Mouse (Mus musculus) midbrain, embryonic 15.5 days (tissue): ENCODE data around the gene Fbxo10. TPM values are rescaled to one million over a fixed set of nuclear protein-coding genes. Genes with fewer than 3 reads are reported as not detected.
"Not testable (repeated sequence)": the region's sequence is repeated elsewhere in the genome, so short reads cannot be mapped to it uniquely, and the experiment has no call there.

Experiments
- ATAC-seq: fragments of 200-750 bp; cut with Nextera tagmentation; replicated peaks from 2 replicates; pipeline ENCODE4 v1.8.0; 2017; ENCODE audit warnings: moderate TSS enrichment
- H3K27ac ChIP-seq: fragments of 300-500 bp; sonication (generic); 2 replicates; pipeline ENCODE4 v1.5.1; 2015; ENCODE audit warnings: mild to moderate bottlenecking, inconsistent platforms
- H3K27me3 ChIP-seq: fragments of 300-500 bp; sonication (generic); replicated peaks from 2 replicates; pipeline ENCODE4 v1.6.1; 2015; ENCODE audit warnings: inconsistent platforms
- H3K36me3 ChIP-seq: fragments of 300-500 bp; sonication (generic); replicated peaks from 2 replicates; pipeline ENCODE4 v1.6.1; 2015; ENCODE audit warnings: inconsistent platforms
- H3K4me1 ChIP-seq: fragments of 300-500 bp; sonication (generic); 2 replicates; pipeline ENCODE4 v1.6.1; 2015; ENCODE audit warnings: inconsistent platforms
- H3K4me2 ChIP-seq: fragments of 300-500 bp; sonication (generic); 2 replicates; pipeline ENCODE4 v1.6.1; 2015; ENCODE audit warnings: inconsistent platforms, mild to moderate bottlenecking, moderate library complexity
- H3K4me3 ChIP-seq: fragments of 300-500 bp; sonication (generic); 2 replicates; pipeline ENCODE4 v1.5.1; 2015; ENCODE audit warnings: mild to moderate bottlenecking, inconsistent platforms
- H3K9ac ChIP-seq: fragments of 300-500 bp; sonication (generic); 2 replicates; pipeline ENCODE4 v1.6.1; 2015; ENCODE audit warnings: mild to moderate bottlenecking, inconsistent platforms
- H3K9me3 ChIP-seq: fragments of 300-500 bp; sonication (generic); 2 replicates; pipeline ENCODE4 v1.6.1; 2016; ENCODE audit warnings: inconsistent platforms
- WGBS: fragments of 180-500 bp; shearing (Covaris S2); methylation state at CpG from one replicate; pipeline ENCODE4 v1.1.7; 2015; ENCODE audit warnings: mixed read lengths; 5-methylcytosine and 5-hydroxymethylcytosine counted together
- polyA plus RNA-seq: library from polyadenylated mRNA; unstranded; fragments of >200 nt; fragmentation: Nextera tagmentation; extraction: Ambion mirVana; gene quantifications from 2 replicates; pipeline ENCODE4 v1.2.1, GENCODE M21; 2015

Fbxo10 gene
- polyA plus RNA-seq, 1 experiment from 2014 or later, result 21.9 TPM

GRCm38 (mm10) chr4:45040795-45041194, 43.6 kb downstream of the Fbxo10 start:
- Histone ChIP-seq H3K4me1 (no peaks in the 10 kb centered on the region), H3K36me3 (peaks cover 31% of the 10 kb centered on the region), H3K4me2 (no peak overlapping the region), H3K4me3 (no peak overlapping the region), H3K27me3 (no peaks in the 10 kb centered on the region), H3K9me3 (no peaks in the 10 kb centered on the region), H3K27ac (no peak overlapping the region), H3K9ac (no peak overlapping the region)
- 81% methylated on average over 7 of the region's 7 CpGs for WGBS
- no peak for ATAC-seq

DNA sequence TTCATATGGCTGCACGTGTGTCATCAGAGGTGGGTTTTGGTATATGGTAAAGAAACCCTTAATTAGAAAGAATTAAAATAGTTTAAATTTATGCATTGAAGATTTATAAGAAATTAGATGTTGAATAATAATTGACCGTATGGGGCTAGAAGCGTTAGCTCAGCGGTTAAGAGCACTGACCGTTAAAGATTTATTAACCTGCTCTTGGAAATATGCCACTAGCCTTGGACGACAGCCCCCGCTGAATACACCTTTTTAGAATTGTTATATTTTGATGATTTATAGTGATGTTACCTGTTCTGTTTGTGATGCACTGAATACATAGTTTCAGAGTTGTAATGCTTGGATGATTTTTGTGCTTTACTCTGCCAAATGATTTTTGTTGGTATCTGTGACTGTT, 44.9 kb downstream of the Fbxo10 start:
- H3K9ac ChIP-seq, H3K27ac ChIP-seq, ATAC-seq, H3K9me3 ChIP-seq, H3K4me2 ChIP-seq, H3K27me3 ChIP-seq, H3K4me3 ChIP-seq, H3K4me1 ChIP-seq: not testable (repeated sequence)
- peaks cover 28% of the 10 kb centered on the region; the same call in 1 of the 2 replicates for H3K36me3 ChIP-seq
- WGBS, result 93% methylated on average over 7 of the region's 7 CpGs

DNA sequence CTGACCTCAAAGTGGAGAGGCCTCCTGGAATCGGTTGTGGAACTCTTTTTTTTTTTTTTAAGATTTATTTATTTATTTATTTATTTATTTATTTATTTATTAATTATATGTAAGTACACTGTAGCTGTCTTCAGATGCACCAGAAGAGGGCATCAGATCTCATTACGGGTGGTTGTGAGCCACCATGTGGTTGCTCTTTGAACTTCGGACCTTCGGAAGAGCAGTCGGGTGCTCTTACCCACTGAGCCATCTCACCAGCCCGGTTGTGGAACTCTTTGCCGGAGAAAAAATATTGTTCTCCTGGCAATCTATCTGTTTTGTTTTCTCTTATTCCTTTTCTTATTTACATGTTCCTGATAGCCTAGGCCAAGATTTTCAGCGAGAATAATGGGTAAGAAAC, 45.5 kb downstream of the Fbxo10 start:
- not testable (repeated sequence) for H3K4me1 ChIP-seq, H3K27ac ChIP-seq, H3K9me3 ChIP-seq, H3K4me2 ChIP-seq, H3K4me3 ChIP-seq, H3K9ac ChIP-seq, H3K27me3 ChIP-seq, ATAC-seq
- peaks cover 27% of the 10 kb centered on the region; the same call in 1 of the 2 replicates for H3K36me3 ChIP-seq
- 61% methylated on average over 8 of the region's 8 CpGs for WGBS

GRCm38 (mm10) chr4:45037455-45038410, 46.7 kb downstream of the Fbxo10 start:
- H3K36me3 ChIP-seq, result peaks cover 20% of the 10 kb centered on the region; the same call in 1 of the 2 replicates
- H3K27me3 ChIP-seq, result no peaks in the 10 kb centered on the region
- ATAC-seq, result no peak
- H3K4me3 ChIP-seq, result no peak overlapping the region
- H3K4me2 ChIP-seq, result no peak overlapping the region
- no peak overlapping the region for H3K9ac ChIP-seq
- H3K9me3 ChIP-seq, result no peaks in the 10 kb centered on the region
- WGBS, result 91% methylated on average over 13 of the region's 13 CpGs
- H3K27ac ChIP-seq, result no peak overlapping the region
- no peaks in the 10 kb centered on the region for H3K4me1 ChIP-seq

DNA sequence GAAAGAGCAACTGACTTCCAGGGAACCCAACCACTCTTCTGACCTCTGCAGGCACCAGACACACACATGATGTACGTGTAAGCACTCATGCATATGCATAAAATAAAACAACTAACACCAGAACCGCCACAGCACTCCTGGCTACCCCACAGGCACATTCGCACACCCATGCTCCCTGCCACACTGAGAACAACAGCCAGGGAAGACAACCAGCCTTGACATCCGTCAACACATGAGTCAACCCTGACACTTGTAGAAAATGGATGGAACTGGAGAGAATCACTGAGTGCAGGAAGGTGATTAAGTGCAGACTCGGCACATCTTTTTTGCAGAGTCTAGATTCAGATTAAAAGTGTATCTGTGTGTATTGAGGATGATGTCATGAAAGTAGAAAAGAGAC, 47.8 kb downstream of the Fbxo10 start:
- H3K27me3 ChIP-seq, result no peaks in the 10 kb centered on the region
- H3K4me2 ChIP-seq, result no peak overlapping the region
- no peak for ATAC-seq
- no peak overlapping the region for H3K9ac ChIP-seq
- peaks cover 26% of the 10 kb centered on the region for H3K36me3 ChIP-seq
- no peaks in the 10 kb centered on the region for H3K9me3 ChIP-seq
- H3K27ac ChIP-seq, result no peak overlapping the region
- H3K4me3 ChIP-seq, result no peak overlapping the region
- H3K4me1 ChIP-seq, result no peaks in the 10 kb centered on the region
- WGBS, result 81% methylated on average over 5 of the region's 5 CpGs

- Histone ChIP-seq H3K4me2 (no peak overlapping the region), H3K4me3 (no peak overlapping the region), H3K27ac (no peak overlapping the region), H3K4me1 (no peaks in the 10 kb centered on the region), H3K27me3 (no peaks in the 10 kb centered on the region), H3K36me3 (peaks cover 27% of the 10 kb centered on the region), H3K9me3 (no peaks in the 10 kb centered on the region), H3K9ac (no peak overlapping the region)
- 94% methylated on average over 10 of the region's 10 CpGs for WGBS
- ATAC-seq, result no peak
Measured at GRCm38 (mm10) chr4:45036048-45036447, 48.4 kb downstream of the Fbxo10 start.

GRCm38 (mm10) chr4:45034693-45035628, 49.4 kb downstream of the Fbxo10 start:
- Histone ChIP-seq H3K9ac (no peak overlapping the region), H3K36me3 (peaks cover 18% of the 10 kb centered on the region), H3K9me3 (no peaks in the 10 kb centered on the region), H3K4me1 (no peaks in the 10 kb centered on the region), H3K27me3 (no peaks in the 10 kb centered on the region), H3K4me3 (no peak overlapping the region), H3K4me2 (no peak overlapping the region), H3K27ac (no peak overlapping the region)
- 82% methylated on average over 16 of the region's 16 CpGs for WGBS
- no peak for ATAC-seq

DNA sequence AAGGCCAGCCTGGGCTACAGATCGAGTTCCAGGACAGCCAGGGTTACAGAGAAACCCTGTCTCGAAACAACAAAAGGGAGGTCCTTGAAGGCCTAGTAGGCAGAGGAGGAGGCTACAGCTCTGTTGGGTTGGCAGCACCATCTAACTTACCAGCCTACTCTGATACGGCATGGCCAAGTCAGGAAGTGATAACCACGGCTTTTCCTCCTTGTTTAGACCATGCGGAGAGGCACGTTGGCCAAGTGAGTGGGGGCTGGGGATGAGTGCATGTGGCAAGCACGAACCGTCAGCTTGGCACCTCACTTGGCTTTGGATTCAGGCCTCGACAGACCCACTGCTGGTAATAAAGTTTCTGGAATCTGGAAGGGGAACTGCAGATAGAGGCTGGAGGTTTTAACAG, 51.8 kb downstream of the Fbxo10 start:
- H3K4me2 ChIP-seq, result no peak overlapping the region
- H3K36me3 ChIP-seq, result peaks cover 22% of the 10 kb centered on the region
- 92% methylated on average over 9 of the region's 9 CpGs for WGBS
- H3K9me3 ChIP-seq, result no peaks in the 10 kb centered on the region
- H3K4me3 ChIP-seq, result no peak overlapping the region
- no peaks in the 10 kb centered on the region for H3K27me3 ChIP-seq
- ATAC-seq, result no peak
- no peaks in the 10 kb centered on the region for H3K4me1 ChIP-seq
- H3K27ac ChIP-seq, result no peak overlapping the region
- H3K9ac ChIP-seq, result no peak overlapping the region

DNA sequence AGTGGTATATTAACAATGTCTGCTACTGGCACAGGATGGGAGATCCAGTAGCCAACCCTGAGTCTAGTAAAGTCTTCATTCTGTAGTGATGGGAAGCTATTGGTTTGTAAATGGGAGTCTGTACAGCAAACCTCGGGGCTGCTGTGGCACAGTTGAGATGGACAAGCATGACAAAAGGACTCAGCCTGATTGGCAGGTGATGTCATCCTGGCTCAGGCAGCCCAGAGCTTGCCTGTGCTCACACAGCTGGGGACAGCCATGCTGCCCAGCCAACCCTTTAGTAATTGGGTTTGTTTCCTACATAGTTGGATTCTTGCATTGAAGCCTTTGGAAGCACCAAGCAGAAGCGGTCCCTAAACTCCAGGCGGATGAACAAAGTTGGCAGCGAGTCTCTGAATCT, 57.9 kb downstream of the Fbxo10 start:
- Histone ChIP-seq H3K9me3 (no peaks in the 10 kb centered on the region), H3K36me3 (peaks cover 17% of the 10 kb centered on the region), H3K4me1 (no peaks in the 10 kb centered on the region), H3K27ac (no peak overlapping the region), H3K4me2 (no peak overlapping the region), H3K27me3 (no peaks in the 10 kb centered on the region), H3K4me3 (no peak overlapping the region), H3K9ac (no peak overlapping the region)
- no peak for ATAC-seq
- WGBS, result 84% methylated on average over 4 of the region's 4 CpGs

GRCm38 (mm10) chr4:45019009-45019408, 65.4 kb downstream of the Fbxo10 start:
- H3K4me2 ChIP-seq, result peak overlapping the region; percentile 95
- 0 out of 2 replicates have a peak overlapping the region, but pooled peaks have one; percentile 42 for H3K27ac ChIP-seq
- H3K9ac ChIP-seq, result peak overlapping the region; percentile 72
- H3K4me1 ChIP-seq, result peaks cover 19% of the 10 kb centered on the region
- peak overlapping the region; percentile 88 for H3K4me3 ChIP-seq
- no peaks in the 10 kb centered on the region for H3K36me3 ChIP-seq
- WGBS, result 3% methylated on average over 14 of the region's 14 CpGs
- no peaks in the 10 kb centered on the region for H3K9me3 ChIP-seq
- ATAC-seq, result peak; percentile 46
- H3K27me3 ChIP-seq, result no peaks in the 10 kb centered on the region

GRCm38 (mm10) chr4:45018452-45018980, 65.9 kb downstream of the Fbxo10 start, which contains the start of gene Polr1e:
TSS of gene Polr1e (plus strand) at chr4:45018583.
- Histone ChIP-seq H3K9ac (peak within 1 kb of the TSS; percentile 72), H3K27ac (peak within 1 kb of the TSS; percentile 42; the same call in 1 of the 2 replicates), H3K4me1 (peaks cover 21% of the 10 kb centered on the region), H3K4me3 (peak within 1 kb of the TSS; percentile 88), H3K27me3 (no peaks in the 10 kb centered on the region), H3K36me3 (no peaks in the 10 kb centered on the region), H3K4me2 (peak within 1 kb of the TSS; percentile 95), H3K9me3 (no peaks in the 10 kb centered on the region)
- peak; percentile 87 for ATAC-seq
- under 1% methylated on average over 29 of the region's 29 CpGs for WGBS

DNA sequence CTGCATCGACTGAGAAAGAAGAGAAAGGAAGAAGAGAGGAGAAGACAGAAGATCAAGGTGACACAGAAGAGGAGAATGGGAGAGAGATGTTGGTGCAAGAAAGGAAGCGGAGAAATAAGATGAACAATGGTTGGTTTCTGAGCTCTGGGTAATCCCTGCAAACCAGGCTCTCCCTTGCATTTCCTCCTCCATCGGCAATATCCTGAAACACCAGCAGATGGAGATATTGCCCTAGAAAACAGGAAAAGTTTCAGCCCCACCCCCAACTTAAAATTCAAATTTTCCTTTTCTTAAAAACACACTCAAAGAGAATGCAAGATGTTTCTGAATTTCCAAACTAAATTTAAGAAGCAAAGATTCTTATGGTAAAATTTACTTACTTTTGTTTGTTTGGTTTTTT, 68.8 kb downstream of the Fbxo10 start:
- Histone ChIP-seq H3K9ac (peak overlapping the region; percentile 23; the same call in 1 of the 2 replicates), H3K27me3 (no peaks in the 10 kb centered on the region), H3K36me3 (no peaks in the 10 kb centered on the region), H3K4me3 (no peak overlapping the region), H3K4me2 (no peak overlapping the region), H3K4me1 (peaks cover 29% of the 10 kb centered on the region), H3K27ac (no peak overlapping the region), H3K9me3 (no peaks in the 10 kb centered on the region)
- ATAC-seq, result no peak
- 14% methylated on average over 3 of the region's 3 CpGs for WGBS
